Mouse (Mus musculus) forebrain, embryonic 13.5 days (tissue): ENCODE results near the gene Abcd1. TPM values are rescaled to one million over a fixed set of nuclear protein-coding genes. Genes with fewer than 3 reads are reported as not detected.

Source experiments
- ATAC-seq: fragments of 200-750 bp; cut with Nextera tagmentation; 2 replicates; pipeline ENCODE4 v1.8.0; 2017
- H3K27ac ChIP-seq: fragments of 300-500 bp; sonication (generic); 2 replicates; pipeline ENCODE4 v1.5.1; 2015; ENCODE audit warnings: inconsistent platforms, mild to moderate bottlenecking, moderate library complexity
- H3K27me3 ChIP-seq: fragments of 300-500 bp; sonication (generic); 2 replicates; pipeline ENCODE4 v1.6.1; 2015; ENCODE audit warnings: mild to moderate bottlenecking, inconsistent platforms
- H3K36me3 ChIP-seq: fragments of 300-500 bp; sonication (generic); 2 replicates; pipeline ENCODE4 v1.6.1; 2015; ENCODE audit warnings: mild to moderate bottlenecking, inconsistent platforms; ENCODE audit not compliant: poor library complexity, severe bottlenecking
- H3K4me1 ChIP-seq: fragments of 300-500 bp; sonication (generic); 2 replicates; pipeline ENCODE4 v1.6.1; 2015; ENCODE audit warnings: inconsistent platforms
- H3K4me2 ChIP-seq: fragments of 300-500 bp; sonication (generic); 2 replicates; pipeline ENCODE4 v1.6.1; 2015; ENCODE audit warnings: inconsistent platforms, mild to moderate bottlenecking, moderate library complexity
- H3K4me3 ChIP-seq: fragments of 300-500 bp; sonication (generic); 2 replicates; pipeline ENCODE4 v1.5.1; 2015; ENCODE audit warnings: mild to moderate bottlenecking, inconsistent platforms
- H3K9ac ChIP-seq: fragments of 300-500 bp; sonication (generic); 2 replicates; pipeline ENCODE4 v1.6.1; 2015; ENCODE audit warnings: mild to moderate bottlenecking, inconsistent platforms
- H3K9me3 ChIP-seq: fragments of 300-500 bp; sonication (generic); replicated peaks from 2 replicates; pipeline ENCODE4 v1.6.1; 2016; ENCODE audit warnings: inconsistent platforms
- WGBS: fragments of 180-500 bp; shearing (Covaris S2); methylation state at CpG from one replicate; pipeline ENCODE4 v1.1.7; 2015; 5-methylcytosine and 5-hydroxymethylcytosine counted together
- polyA plus RNA-seq: library from polyadenylated mRNA; unstranded; fragments of >200 nt; fragmentation: Nextera tagmentation; extraction: Ambion mirVana; gene quantifications from 2 replicates; pipeline ENCODE4 v1.2.1, GENCODE M21; 2015

Gene Abcd1
- polyA plus RNA-seq, 1 experiment from 2014 or later: 9.6 TPM

- Histone ChIP-seq H3K9me3 (no peaks in the 10 kb centered on the region), H3K27me3 (no peaks in the 10 kb centered on the region), H3K4me1 (no peaks in the 10 kb centered on the region), H3K36me3 (no peaks in the 10 kb centered on the region), H3K9ac (no peak overlapping the region), H3K4me3 (no peak overlapping the region), H3K27ac (no peak overlapping the region), H3K4me2 (no peak overlapping the region)
- no peak for ATAC-seq
- WGBS: 88% methylated on average over 1 of the region's 1 CpGs
Observed at GRCm38 (mm10) chrX:73748977-73749376, 32.6 kb downstream of the Abcd1 start.

GRCm38 (mm10) chrX:73756334-73757140, 40.1 kb downstream of the Abcd1 start, which contains the start of gene Plxnb3:
Gene Plxnb3, plus strand, starts transcription at chrX:73757090.
- Histone ChIP-seq H3K9me3 (no peaks in the 10 kb centered on the region), H3K27ac (no peak within 1 kb of the TSS), H3K4me1 (no peaks in the 10 kb centered on the region), H3K36me3 (no peaks in the 10 kb centered on the region), H3K27me3 (no peaks in the 10 kb centered on the region), H3K4me2 (no peak within 1 kb of the TSS), H3K9ac (no peak within 1 kb of the TSS), H3K4me3 (no peak within 1 kb of the TSS)
- no peak for ATAC-seq
- WGBS: 67% methylated on average over 5 of the region's 5 CpGs

GRCm38 (mm10) chrX:73758611-73759290, 42.4 kb downstream of the Abcd1 start:
- WGBS: 78% methylated on average over 13 of the region's 13 CpGs
- Histone ChIP-seq H3K9ac (no peak overlapping the region), H3K27me3 (no peaks in the 10 kb centered on the region), H3K4me3 (no peak overlapping the region), H3K27ac (no peak overlapping the region), H3K4me2 (no peak overlapping the region), H3K4me1 (no peaks in the 10 kb centered on the region), H3K36me3 (no peaks in the 10 kb centered on the region), H3K9me3 (no peaks in the 10 kb centered on the region)
- no peak for ATAC-seq

- Histone ChIP-seq H3K27ac (no peak overlapping the region), H3K4me2 (no peak overlapping the region), H3K4me1 (no peaks in the 10 kb centered on the region), H3K9me3 (no peaks in the 10 kb centered on the region), H3K36me3 (no peaks in the 10 kb centered on the region), H3K9ac (no peak overlapping the region), H3K4me3 (no peak overlapping the region), H3K27me3 (no peaks in the 10 kb centered on the region)
- WGBS: 68% methylated on average over 1 of the region's 1 CpGs
- no peak for ATAC-seq
Observed at GRCm38 (mm10) chrX:73765311-73765710, 48.9 kb downstream of the Abcd1 start.

GRCm38 (mm10) chrX:73767267-73767666, 50.9 kb downstream of the Abcd1 start:
- Histone ChIP-seq H3K4me3 (no peak overlapping the region), H3K36me3 (no peaks in the 10 kb centered on the region), H3K27ac (no peak overlapping the region), H3K9me3 (no peaks in the 10 kb centered on the region), H3K9ac (no peak overlapping the region), H3K4me2 (no peak overlapping the region), H3K27me3 (no peaks in the 10 kb centered on the region), H3K4me1 (no peaks in the 10 kb centered on the region)
- ATAC-seq: no peak
- 67% methylated on average over 9 of the region's 9 CpGs for WGBS

GRCm38 (mm10) chrX:73774168-73774760, 57.9 kb downstream of the Abcd1 start, which contains the start of gene Srpk3:
Gene Srpk3, plus strand, starts transcription at chrX:73774405.
- Histone ChIP-seq H3K27me3 (no peaks in the 10 kb centered on the region), H3K4me1 (no peaks in the 10 kb centered on the region), H3K9ac (no peak within 1 kb of the TSS), H3K36me3 (peaks cover 32% of the 10 kb centered on the region), H3K27ac (no peak within 1 kb of the TSS), H3K4me2 (no peak within 1 kb of the TSS), H3K4me3 (no peak within 1 kb of the TSS), H3K9me3 (no peaks in the 10 kb centered on the region)
- no peak for ATAC-seq
- WGBS: 58% methylated on average over 9 of the region's 9 CpGs

GRCm38 (mm10) chrX:73774802-73775483, 58.5 kb downstream of the Abcd1 start:
- H3K27ac ChIP-seq: no peak overlapping the region
- no peaks in the 10 kb centered on the region for H3K9me3 ChIP-seq
- peak; percentile 61 for ATAC-seq
- H3K36me3 ChIP-seq: peaks cover 39% of the 10 kb centered on the region
- H3K4me3 ChIP-seq: no peak overlapping the region
- H3K4me2 ChIP-seq: no peak overlapping the region
- no peaks in the 10 kb centered on the region for H3K4me1 ChIP-seq
- H3K9ac ChIP-seq: no peak overlapping the region
- no peaks in the 10 kb centered on the region for H3K27me3 ChIP-seq
- 69% methylated on average over 10 of the region's 10 CpGs for WGBS

- Histone ChIP-seq H3K9me3 (no peaks in the 10 kb centered on the region), H3K9ac (no peak overlapping the region), H3K27me3 (no peaks in the 10 kb centered on the region), H3K36me3 (peaks cover 50% of the 10 kb centered on the region), H3K4me1 (peaks cover 11% of the 10 kb centered on the region; the same call in 1 of the 2 replicates), H3K27ac (no peak overlapping the region), H3K4me3 (no peak overlapping the region), H3K4me2 (no peak overlapping the region)
- ATAC-seq: no peak
- 92% methylated on average over 3 of the region's 3 CpGs for WGBS
Observed at GRCm38 (mm10) chrX:73782227-73782626, 65.8 kb downstream of the Abcd1 start.

- Histone ChIP-seq H3K36me3 (peaks cover 27% of the 10 kb centered on the region), H3K4me3 (peak overlapping the region; percentile 56), H3K27ac (no peak overlapping the region), H3K4me1 (peaks cover 25% of the 10 kb centered on the region), H3K9ac (peak overlapping the region; percentile 73), H3K27me3 (no peaks in the 10 kb centered on the region), H3K9me3 (no peaks in the 10 kb centered on the region), H3K4me2 (peak overlapping the region; percentile 66)
- no peak for ATAC-seq
Observed at GRCm38 (mm10) chrX:73785666-73786065, 69.3 kb downstream of the Abcd1 start.

GRCm38 (mm10) chrX:73786364-73787224, 70.2 kb downstream of the Abcd1 start, which contains the start of the genes Idh3g and Ssr4:
Gene Idh3g, minus strand, starts transcription at chrX:73786897.
Gene Ssr4, plus strand, starts transcription at chrX:73787028.
- Histone ChIP-seq H3K9ac (peak within 1 kb of the TSS; percentile 73), H3K4me2 (peak within 1 kb of the TSS; percentile 67), H3K4me1 (peaks cover 25% of the 10 kb centered on the region), H3K9me3 (no peaks in the 10 kb centered on the region), H3K27me3 (no peaks in the 10 kb centered on the region), H3K36me3 (peaks cover 27% of the 10 kb centered on the region), H3K27ac (peak within 1 kb of the TSS; percentile 84), H3K4me3 (peak within 1 kb of the TSS; percentile 56)
- 17% methylated on average over 49 of the region's 52 CpGs for WGBS
- peak; percentile 98 for ATAC-seq

- peak overlapping the region; percentile 73 for H3K9ac ChIP-seq
- H3K27ac ChIP-seq: peak overlapping the region; percentile 84
- H3K36me3 ChIP-seq: peaks cover 24% of the 10 kb centered on the region; the same call in 1 of the 2 replicates
- ATAC-seq: peak; percentile 54; the same call in 1 of the 2 replicates
- no peaks in the 10 kb centered on the region for H3K27me3 ChIP-seq
- peak overlapping the region; percentile 56 for H3K4me3 ChIP-seq
- 15% methylated on average over 19 of the region's 22 CpGs for WGBS
- H3K4me1 ChIP-seq: peaks cover 25% of the 10 kb centered on the region
- H3K9me3 ChIP-seq: no peaks in the 10 kb centered on the region
- peak overlapping the region; percentile 67 for H3K4me2 ChIP-seq
Observed at GRCm38 (mm10) chrX:73787225-73787558, 70.8 kb downstream of the Abcd1 start.
